Mouse (Mus musculus): ENCODE measurements around the gene Ltn1. TPM values are rescaled to one million over a fixed set of nuclear protein-coding genes. Genes with fewer than 3 reads are reported as not detected.

Ltn1 gene
- polyA plus RNA-seq, 1 experiment: not detected

GRCm38 (mm10) chr16:87364231-87364630, 68.2 kb downstream of the Ltn1 start:
- 89% methylated on average over 4 of the region's 4 CpGs for WGBS
- H3K4me1 ChIP-seq (ENCODE audit: control insufficient read depth, insufficient read depth, low read length): no peaks in the 10 kb centered on the region
- H3K27ac ChIP-seq (ENCODE audit: insufficient read depth, low read depth, low read length): no peak overlapping the region
- TF ChIP-seq POLR2A (IDR thresholded peaks at IDR 0.05; ENCODE audit: insufficient read depth, low read depth, low read length): no peak
- TF ChIP-seq CTCF (IDR thresholded peaks at IDR 0.05; ENCODE audit: insufficient read depth, low read depth, low read length): no peak
- H3K4me3 ChIP-seq (ENCODE audit: insufficient read depth, low read depth, low read length): no peak overlapping the region

- Histone ChIP-seq H3K4me3 (ENCODE audit: insufficient read depth, low read depth, low read length) (no peak overlapping the region), H3K4me1 (ENCODE audit: control insufficient read depth, insufficient read depth, low read length) (no peaks in the 10 kb centered on the region), H3K27ac (ENCODE audit: insufficient read depth, low read depth, low read length) (no peak overlapping the region)
- WGBS: 88% methylated on average over 6 of the region's 6 CpGs
- no peak for TF ChIP-seq POLR2A (IDR thresholded peaks at IDR 0.05; ENCODE audit: insufficient read depth, low read depth, low read length)
- TF ChIP-seq CTCF (IDR thresholded peaks at IDR 0.05; ENCODE audit: insufficient read depth, low read depth, low read length): no peak
Measured at GRCm38 (mm10) chr16:87360096-87360495, 72.3 kb downstream of the Ltn1 start.

- no peak overlapping the region for H3K4me3 ChIP-seq (ENCODE audit: insufficient read depth, low read depth, low read length)
- 59% methylated on average over 7 of the region's 7 CpGs for WGBS
- no peaks in the 10 kb centered on the region; the same call in 1 of the 2 replicates for H3K4me1 ChIP-seq (ENCODE audit: control insufficient read depth, insufficient read depth, low read length)
- H3K27ac ChIP-seq (ENCODE audit: insufficient read depth, low read depth, low read length): no peak overlapping the region
- TF ChIP-seq CTCF (IDR thresholded peaks at IDR 0.05; ENCODE audit: insufficient read depth, low read depth, low read length) (no peak), POLR2A (IDR thresholded peaks at IDR 0.05; ENCODE audit: insufficient read depth, low read depth, low read length) (no peak)
Measured at GRCm38 (mm10) chr16:87354748-87355147, 77.7 kb downstream of the Ltn1 start.

GRCm38 (mm10) chr16:87354075-87354583, 78.3 kb downstream of the Ltn1 start, which contains the start of gene N6amt1:
Gene N6amt1 (plus strand): TSS chr16:87354185.
- no peaks in the 10 kb centered on the region; the same call in 1 of the 2 replicates for H3K4me1 ChIP-seq (ENCODE audit: control insufficient read depth, insufficient read depth, low read length)
- TF ChIP-seq CTCF (IDR thresholded peaks at IDR 0.05; ENCODE audit: insufficient read depth, low read depth, low read length) (no peak), POLR2A (IDR thresholded peaks at IDR 0.05; ENCODE audit: insufficient read depth, low read depth, low read length) (peak; percentile 53; the same call in 1 of the 2 replicates)
- under 1% methylated on average over 48 of the region's 48 CpGs for WGBS
- peak within 1 kb of the TSS; percentile 84 for H3K27ac ChIP-seq (ENCODE audit: insufficient read depth, low read depth, low read length)
- H3K4me3 ChIP-seq (ENCODE audit: insufficient read depth, low read depth, low read length): peak within 1 kb of the TSS; percentile 77

GRCm38 (mm10) chr16:87353605-87354004, 78.8 kb downstream of the Ltn1 start:
- 100% methylated on average over 1 of the region's 1 CpGs for WGBS
- Histone ChIP-seq H3K27ac (ENCODE audit: insufficient read depth, low read depth, low read length) (no peak overlapping the region), H3K4me3 (ENCODE audit: insufficient read depth, low read depth, low read length) (no peak overlapping the region), H3K4me1 (ENCODE audit: control insufficient read depth, insufficient read depth, low read length) (no peaks in the 10 kb centered on the region; the same call in 1 of the 2 replicates)
- no peak for TF ChIP-seq CTCF (IDR thresholded peaks at IDR 0.05; ENCODE audit: insufficient read depth, low read depth, low read length)
- no peak for TF ChIP-seq POLR2A (IDR thresholded peaks at IDR 0.05; ENCODE audit: insufficient read depth, low read depth, low read length)

- Histone ChIP-seq H3K4me1 (ENCODE audit: control insufficient read depth, insufficient read depth, low read length) (no peaks in the 10 kb centered on the region; the same call in 1 of the 2 replicates), H3K27ac (ENCODE audit: insufficient read depth, low read depth, low read length) (no peak overlapping the region), H3K4me3 (ENCODE audit: insufficient read depth, low read depth, low read length) (no peak overlapping the region)
- 69% methylated on average over 5 of the region's 5 CpGs for WGBS
- TF ChIP-seq POLR2A (IDR thresholded peaks at IDR 0.05; ENCODE audit: insufficient read depth, low read depth, low read length) (no peak), CTCF (IDR thresholded peaks at IDR 0.05; ENCODE audit: insufficient read depth, low read depth, low read length) (no peak)
Measured at GRCm38 (mm10) chr16:87351386-87352105, 80.9 kb downstream of the Ltn1 start.

GRCm38 (mm10) chr16:87348133-87348532, 84.3 kb downstream of the Ltn1 start:
- no peak for TF ChIP-seq CTCF (IDR thresholded peaks at IDR 0.05; ENCODE audit: insufficient read depth, low read depth, low read length)
- no peak for TF ChIP-seq POLR2A (IDR thresholded peaks at IDR 0.05; ENCODE audit: insufficient read depth, low read depth, low read length)

GRCm38 (mm10) chr16:87341043-87341572, 91.3 kb downstream of the Ltn1 start:
- 83% methylated on average over 6 of the region's 6 CpGs for WGBS
- Histone ChIP-seq H3K4me1 (ENCODE audit: control insufficient read depth, insufficient read depth, low read length) (no peaks in the 10 kb centered on the region), H3K27ac (ENCODE audit: insufficient read depth, low read depth, low read length) (no peak overlapping the region), H3K4me3 (ENCODE audit: insufficient read depth, low read depth, low read length) (no peak overlapping the region)
- TF ChIP-seq POLR2A (IDR thresholded peaks at IDR 0.05; ENCODE audit: insufficient read depth, low read depth, low read length): no peak
- TF ChIP-seq CTCF (IDR thresholded peaks at IDR 0.05; ENCODE audit: insufficient read depth, low read depth, low read length): no peak

More at GRCm38 (mm10) chr16:87348133-87348532, 84.3 kb downstream of the Ltn1 start:
- Histone ChIP-seq H3K27ac (ENCODE audit: insufficient read depth, low read depth, low read length) (no peak overlapping the region), H3K4me3 (ENCODE audit: insufficient read depth, low read depth, low read length) (no peak overlapping the region), H3K4me1 (ENCODE audit: control insufficient read depth, insufficient read depth, low read length) (no peaks in the 10 kb centered on the region)
- WGBS: 97% methylated on average over 2 of the region's 2 CpGs

- H3K4me1 ChIP-seq (ENCODE audit: control insufficient read depth, insufficient read depth, low read length): no peaks in the 10 kb centered on the region
- 83% methylated on average over 3 of the region's 3 CpGs for WGBS
- TF ChIP-seq CTCF (IDR thresholded peaks at IDR 0.05; ENCODE audit: insufficient read depth, low read depth, low read length) (no peak), POLR2A (IDR thresholded peaks at IDR 0.05; ENCODE audit: insufficient read depth, low read depth, low read length) (no peak)
Measured at GRCm38 (mm10) chr16:87334756-87335155, 97.7 kb downstream of the Ltn1 start.

More at GRCm38 (mm10) chr16:87334756-87335155, 97.7 kb downstream of the Ltn1 start:
- no peak overlapping the region for H3K4me3 ChIP-seq (ENCODE audit: insufficient read depth, low read depth, low read length)
- H3K27ac ChIP-seq (ENCODE audit: insufficient read depth, low read depth, low read length): no peak overlapping the region

Measured in olfactory bulb, adult 2 months (tissue).